Mouse (Mus musculus) brain, embryonic 14.5 days (tissue): ENCODE measurements around the gene Cenpp.

Source experiments
- CTCF ChIP-seq: fragments of 200-500 bp; IDR thresholded peaks from 2 replicates; pipeline ENCODE4 v1.5.1; 2012; ENCODE audit warnings: inconsistent platforms, mild to moderate bottlenecking, moderate library complexity, borderline replicate concordance; ENCODE audit not compliant: insufficient read depth, insufficient read length; ENCODE audit errors: extremely low read depth
- POLR2A ChIP-seq: fragments of 200-500 bp; IDR thresholded peaks from 2 replicates; pipeline ENCODE4 v1.6.1; 2012; ENCODE audit warnings: mild to moderate bottlenecking, inconsistent platforms, borderline replicate concordance; ENCODE audit not compliant: poor library complexity, insufficient read depth, insufficient read length, severe bottlenecking; ENCODE audit errors: extremely low read depth

- TF ChIP-seq CTCF (no peak), POLR2A (no peak)
Observed at GRCm38 (mm10) chr13:49492376-49493368, 159.9 kb downstream of the Cenpp start, which contains the start of gene Tes3-ps.
